Mouse (Mus musculus) kidney, postnatal 0 days (tissue): Measurements from ENCODE around the gene Neu1. TPM values are rescaled to one million over a fixed set of nuclear protein-coding genes. Genes with fewer than 3 reads are reported as not detected.

Experiments
- ATAC-seq: fragments of 200-750 bp; cut with Nextera tagmentation; replicated peaks from 2 replicates; pipeline ENCODE4 v1.8.0; 2017; ENCODE audit warnings: low read depth, moderate number of reproducible peaks, moderate TSS enrichment, moderate library complexity; ENCODE audit not compliant: low FRiP score
- DNase-seq: peaks from one replicate; pipeline ENCODE4 v3.0.0-alpha.2; 2016; ENCODE audit warnings: low spot score
- H3K27ac ChIP-seq: fragments of 300-500 bp; sonication (generic); 2 replicates; pipeline ENCODE4 v1.5.1; 2014; ENCODE audit warnings: mild to moderate bottlenecking
- H3K27me3 ChIP-seq: fragments of 300-500 bp; sonication (generic); 2 replicates; pipeline ENCODE4 v1.6.1; 2014; ENCODE audit warnings: low read length, mixed read lengths; ENCODE audit not compliant: insufficient read depth
- H3K36me3 ChIP-seq: fragments of 300-500 bp; sonication (generic); 2 replicates; pipeline ENCODE4 v1.6.1; 2014; ENCODE audit warnings: low read length, mixed read lengths; ENCODE audit not compliant: insufficient read depth
- H3K4me1 ChIP-seq: fragments of 300-500 bp; sonication (generic); replicated peaks from 2 replicates; pipeline ENCODE4 v1.6.1; 2014; ENCODE audit warnings: antibody characterized with exemption, low read length, mixed read lengths; ENCODE audit not compliant: insufficient read depth
- H3K4me2 ChIP-seq: fragments of 300-500 bp; sonication (generic); 2 replicates; pipeline ENCODE4 v1.6.1; 2014; ENCODE audit warnings: mild to moderate bottlenecking, low read length, moderate library complexity, mixed read lengths
- H3K4me3 ChIP-seq: fragments of 300-500 bp; sonication (generic); replicated peaks from 2 replicates; pipeline ENCODE4 v1.5.1; 2014; ENCODE audit warnings: low read depth, low read length
- H3K9ac ChIP-seq: fragments of 300-500 bp; sonication (generic); 2 replicates; pipeline ENCODE4 v1.6.1; 2014; ENCODE audit warnings: low read depth, low read length
- H3K9me3 ChIP-seq: fragments of 300-500 bp; sonication (generic); replicated peaks from 2 replicates; pipeline ENCODE4 v1.6.1; 2016; ENCODE audit warnings: low read length, inconsistent platforms, mixed read lengths
- CTCF ChIP-seq: IDR thresholded peaks from 2 replicates; pipeline ENCODE4 v1.5.1; 2016; ENCODE audit warnings: antibody characterized with exemption, low read depth, mild to moderate bottlenecking, moderate library complexity
- WGBS: fragments of 180-500 bp; shearing (Covaris S2); extraction: QIAGEN DNeasy Blood & Tissue Kit; methylation state at CpG from one replicate; pipeline ENCODE4 v1.1.7; 2014; 5-methylcytosine and 5-hydroxymethylcytosine counted together
- polyA plus RNA-seq: library from polyadenylated mRNA; unstranded; fragments of >200 nt; fragmentation: Nextera tagmentation; extraction: Ambion mirVana; gene quantifications from 2 replicates; pipeline ENCODE4 v1.2.1, GENCODE M21; 2015

Gene Neu1
- polyA plus RNA-seq, 1 experiment from 2014 or later = 92.0 TPM

DNA sequence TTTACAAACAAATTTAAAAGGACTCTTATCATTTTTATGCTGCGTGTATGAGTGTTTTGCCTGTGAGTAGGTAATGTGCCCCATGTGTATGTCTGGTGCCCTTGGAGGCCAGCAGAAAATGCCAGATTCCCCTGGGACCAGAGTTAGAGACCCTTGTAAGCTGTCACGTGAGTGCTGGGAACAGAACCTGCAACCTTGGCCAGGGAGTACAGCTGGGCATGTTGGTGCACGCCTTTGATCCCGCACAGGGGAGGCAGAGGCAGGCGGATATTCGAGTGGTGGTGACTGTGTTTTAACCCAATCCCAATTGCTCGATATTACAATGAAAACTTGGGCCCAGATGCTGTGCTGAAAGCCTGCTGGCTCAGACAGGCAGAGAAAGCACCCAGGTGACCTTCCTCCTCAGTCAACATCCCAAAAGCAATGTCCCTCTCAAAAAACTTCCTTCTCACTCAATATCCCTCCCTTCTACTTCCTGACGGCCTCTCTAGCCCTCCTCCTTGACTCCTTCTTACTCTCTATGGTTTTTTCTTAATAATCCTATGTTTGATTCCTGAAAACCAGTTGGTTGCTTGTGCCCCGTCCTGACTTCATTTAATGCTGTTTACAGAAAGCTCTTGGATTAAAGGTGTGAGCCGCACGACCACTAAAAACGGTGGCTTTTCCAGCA lies 40.8 kb upstream of the Neu1 start:
- no peak for TF ChIP-seq CTCF
- no peaks in the 10 kb centered on the region for H3K27me3 ChIP-seq
- no peaks in the 10 kb centered on the region for H3K9me3 ChIP-seq
- WGBS = 78% methylated on average over 12 of the region's 12 CpGs
- peaks cover 6% of the 10 kb centered on the region; the same call in 1 of the 2 replicates for H3K4me1 ChIP-seq
- ATAC-seq = no peak
- DNase-seq = no peak
- H3K4me3 ChIP-seq = no peak overlapping the region
- no peak overlapping the region for H3K9ac ChIP-seq
- H3K27ac ChIP-seq = no peak overlapping the region
- H3K36me3 ChIP-seq = no peaks in the 10 kb centered on the region
- no peak overlapping the region for H3K4me2 ChIP-seq

DNA sequence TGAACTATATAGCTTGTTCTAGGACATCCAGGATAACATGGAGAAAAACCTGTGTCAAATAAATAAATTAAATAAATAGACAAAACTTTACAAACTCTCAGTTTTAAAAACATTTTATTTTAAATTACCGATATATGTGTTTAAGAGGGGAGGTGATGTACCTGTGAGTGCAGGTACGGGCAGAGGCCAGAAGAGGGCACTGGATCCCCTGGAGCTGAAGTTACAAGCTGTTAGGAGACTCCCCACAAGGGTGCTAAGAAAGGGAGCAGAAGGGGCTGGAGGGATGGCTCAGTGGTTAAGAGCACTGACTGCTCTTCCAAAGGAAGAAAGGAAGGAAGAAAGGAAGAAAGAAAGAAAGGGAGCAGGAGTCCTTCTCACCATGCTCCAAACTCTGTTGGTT lies 39.7 kb upstream of the Neu1 start:
- Histone ChIP-seq H3K4me1 (peaks cover 9% of the 10 kb centered on the region; the same call in 1 of the 2 replicates), H3K4me3 (no peak overlapping the region), H3K36me3 (0 out of 2 replicates have a peak, but pooled peaks cover 3% of the 10 kb centered on the region), H3K9me3 (no peaks in the 10 kb centered on the region), H3K9ac (no peak overlapping the region), H3K27ac (no peak overlapping the region), H3K4me2 (no peak overlapping the region), H3K27me3 (no peaks in the 10 kb centered on the region)
- TF ChIP-seq CTCF = peak; percentile 21; the same call in 1 of the 2 replicates
- WGBS = 94% methylated on average over 2 of the region's 2 CpGs
- DNase-seq = no peak
- no peak for ATAC-seq

DNA sequence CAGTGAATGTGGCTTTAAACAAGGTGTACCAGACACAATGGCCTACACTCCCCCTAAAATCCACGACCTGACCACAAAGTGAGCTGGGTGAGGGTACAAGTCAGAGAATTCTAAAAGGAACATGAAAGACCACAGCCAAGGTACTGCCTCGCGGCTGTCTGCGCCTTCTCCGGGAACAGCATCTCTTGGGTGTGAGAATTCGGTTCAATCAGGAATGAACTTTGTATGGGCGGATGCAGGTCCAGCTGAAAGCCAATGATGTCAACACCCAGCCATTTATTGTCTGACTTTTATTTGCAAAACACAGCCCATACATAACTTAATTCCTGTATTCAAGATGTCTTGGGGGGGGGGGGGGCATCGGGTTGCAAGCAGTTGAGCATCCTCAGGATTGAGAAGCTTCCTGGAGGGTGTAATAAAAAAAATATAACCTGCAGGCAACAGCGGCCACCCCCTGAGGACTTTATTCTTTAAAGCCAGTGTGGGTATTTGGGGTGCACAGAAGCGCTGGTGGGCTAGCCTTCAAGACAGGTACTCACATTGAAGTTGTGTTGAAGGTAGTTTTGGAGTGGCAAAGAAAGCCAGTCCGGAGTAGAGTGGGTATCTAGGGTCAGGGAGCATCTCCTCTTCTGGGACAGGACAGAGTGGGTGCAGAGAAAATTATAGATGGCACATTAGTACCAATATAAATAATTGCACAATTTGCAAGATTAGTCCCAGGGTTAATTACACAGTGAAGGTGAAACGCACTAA lies 37.8 kb upstream of the Neu1 start:
- Histone ChIP-seq H3K4me3 (peak overlapping the region; percentile 88), H3K27ac (peak overlapping the region; percentile 93), H3K9ac (peak overlapping the region; percentile 84; the same call in 1 of the 2 replicates), H3K27me3 (no peaks in the 10 kb centered on the region), H3K36me3 (0 out of 2 replicates have a peak, but pooled peaks cover 5% of the 10 kb centered on the region), H3K4me1 (peaks cover 14% of the 10 kb centered on the region), H3K9me3 (no peaks in the 10 kb centered on the region), H3K4me2 (peak overlapping the region; percentile 99)
- DNase-seq (no peak), ATAC-seq (no peak)
- no peak for TF ChIP-seq CTCF
- WGBS = 75% methylated on average over 12 of the region's 12 CpGs

DNA sequence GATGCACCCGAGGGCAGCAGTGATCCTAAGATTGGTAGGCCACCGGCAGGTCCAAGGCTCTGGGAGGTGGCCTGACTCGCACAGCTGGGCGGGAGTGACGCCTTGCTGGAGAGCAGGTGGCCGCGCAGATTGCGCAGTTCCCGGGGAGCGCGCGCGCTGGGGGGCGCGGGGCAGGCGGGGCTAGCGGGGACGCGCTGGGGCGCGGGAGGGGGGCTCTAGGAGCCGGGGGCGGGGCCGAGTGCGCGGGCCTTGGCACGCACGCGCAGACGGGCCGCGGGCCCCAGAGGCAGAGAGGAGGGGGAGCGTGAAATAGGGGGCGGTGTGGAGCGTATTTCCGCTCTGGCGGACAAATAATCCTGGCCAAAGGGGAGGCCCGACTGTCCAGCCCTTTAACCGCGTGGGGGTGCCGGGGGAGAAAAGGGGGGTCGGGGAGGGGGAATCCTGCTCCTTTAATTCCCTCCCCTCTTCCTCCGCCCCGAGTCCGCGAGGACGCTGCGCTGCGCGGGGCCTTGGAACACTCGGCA lies 36.9 kb upstream of the Neu1 start:
- under 1% methylated on average over 34 of the region's 51 CpGs for WGBS
- Histone ChIP-seq H3K9ac (peak overlapping the region; percentile 84), H3K4me1 (peaks cover 14% of the 10 kb centered on the region), H3K4me2 (peak overlapping the region; percentile 99), H3K9me3 (no peaks in the 10 kb centered on the region), H3K27ac (peak overlapping the region; percentile 93), H3K36me3 (0 out of 2 replicates have a peak, but pooled peaks cover 5% of the 10 kb centered on the region), H3K4me3 (peak overlapping the region; percentile 88), H3K27me3 (no peaks in the 10 kb centered on the region)
- TF ChIP-seq CTCF = peak; percentile 34; the same call in 1 of the 2 replicates
- DNase-seq = peak; percentile 97
- ATAC-seq = peak; percentile 87

DNA sequence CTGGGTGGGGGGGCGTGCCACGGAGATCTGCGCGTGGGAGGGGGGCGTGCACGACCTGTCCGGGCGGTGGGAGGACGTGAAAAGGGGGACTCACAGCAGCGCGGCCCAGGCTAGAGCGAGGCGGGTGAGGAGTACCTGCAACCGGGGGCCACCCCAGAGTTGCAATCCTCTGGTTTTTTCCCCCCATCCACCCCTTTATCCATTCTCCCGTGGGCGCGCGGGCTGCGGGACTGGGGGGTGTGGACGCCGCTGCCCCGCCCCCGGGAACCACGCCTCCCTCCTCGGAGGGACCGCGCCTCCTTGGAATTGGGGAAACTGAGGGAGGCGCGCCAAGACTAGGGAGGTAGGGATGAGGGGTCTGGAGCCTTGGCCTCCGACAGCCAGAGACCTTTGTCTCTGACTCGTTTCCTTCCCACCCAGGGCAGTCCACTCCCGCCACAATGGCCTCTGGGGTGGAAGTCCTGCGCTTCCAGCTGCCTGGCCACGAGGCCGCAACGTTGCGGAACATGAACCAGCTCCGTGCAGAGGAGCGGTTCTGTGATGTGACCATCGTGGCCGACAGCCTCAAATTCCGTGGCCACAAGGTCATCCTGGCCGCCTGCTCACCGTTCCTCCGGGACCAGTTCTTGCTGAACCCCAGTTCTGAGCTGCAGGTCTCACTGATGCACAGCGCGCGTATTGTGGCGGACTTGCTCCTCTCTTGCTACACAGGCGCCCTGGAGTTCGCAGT lies 36.1 kb upstream of the Neu1 start:
- WGBS = 6% methylated on average over 46 of the region's 51 CpGs
- no peaks in the 10 kb centered on the region for H3K27me3 ChIP-seq
- H3K36me3 ChIP-seq = 0 out of 2 replicates have a peak, but pooled peaks cover 5% of the 10 kb centered on the region
- H3K4me1 ChIP-seq = peaks cover 14% of the 10 kb centered on the region
- H3K27ac ChIP-seq = peak overlapping the region; percentile 93
- no peaks in the 10 kb centered on the region for H3K9me3 ChIP-seq
- DNase-seq = peak; percentile 54
- peak; percentile 12 for ATAC-seq
- H3K9ac ChIP-seq = peak overlapping the region; percentile 84
- peak overlapping the region; percentile 88 for H3K4me3 ChIP-seq
- H3K4me2 ChIP-seq = peak overlapping the region; percentile 99
- no peak for TF ChIP-seq CTCF
